Mouse (Mus musculus): ENCODE results near the gene Osbpl10. TPM values are rescaled to one million over a fixed set of nuclear protein-coding genes. Genes with fewer than 3 reads are reported as not detected.

Gene Osbpl10
- 7.0 and 7.3 TPM in 2 replicates for polyA plus RNA-seq (2012; rRNA removed)

GRCm38 (mm10) chr9:114978281-114979111, at the start of gene Osbpl10:
Gene Osbpl10 (plus strand): TSS chr9:114978569.
- Histone ChIP-seq H3K4me3 (ENCODE audit: insufficient read depth, low read depth, low read length) (peak within 1 kb of the TSS; percentile 47), H3K27me3 (replicated peaks; ENCODE audit: control insufficient read depth, insufficient read depth, low read length) (no peaks in the 10 kb centered on the region), H3K27ac (ENCODE audit: insufficient read depth, low read depth, low read length) (peak within 1 kb of the TSS; percentile 10; the same call in 1 of the 2 replicates), H3K4me1 (ENCODE audit: control insufficient read depth, insufficient read depth, low read length) (peaks cover 9% of the 10 kb centered on the region; the same call in 1 of the 2 replicates), H3K36me3 (ENCODE audit: control insufficient read depth, insufficient read depth, low read length) (no peaks in the 10 kb centered on the region)
- TF ChIP-seq CTCF (conservative IDR thresholded peaks at IDR 0.05; ENCODE audit: insufficient read depth, insufficient read length, low read depth, low read length): no peak
- no peak for TF ChIP-seq POLR2A (IDR thresholded peaks at IDR 0.05; ENCODE audit: low read depth, low read length)
- under 1% methylated on average over 66 of the region's 86 CpGs for WGBS
- DNase-seq: peak; percentile 95

- H3K27me3 ChIP-seq (replicated peaks; ENCODE audit: control insufficient read depth, insufficient read depth, low read length): no peaks in the 10 kb centered on the region
- peak; percentile 94 for DNase-seq
- no peaks in the 10 kb centered on the region for H3K36me3 ChIP-seq (ENCODE audit: control insufficient read depth, insufficient read depth, low read length)
- H3K4me3 ChIP-seq (ENCODE audit: insufficient read depth, low read depth, low read length): no peak overlapping the region
- 39% methylated on average over 9 of the region's 9 CpGs for WGBS
- H3K4me1 ChIP-seq (ENCODE audit: control insufficient read depth, insufficient read depth, low read length): peaks cover 20% of the 10 kb centered on the region
- no peak for TF ChIP-seq POLR2A (IDR thresholded peaks at IDR 0.05; ENCODE audit: low read depth, low read length)
- TF ChIP-seq CTCF (conservative IDR thresholded peaks at IDR 0.05; ENCODE audit: insufficient read depth, insufficient read length, low read depth, low read length): peak; percentile 30; the same call in 1 of the 2 replicates
- peak overlapping the region; percentile 3; the same call in 1 of the 2 replicates for H3K27ac ChIP-seq (ENCODE audit: insufficient read depth, low read depth, low read length)
These were observed 47.8 kb upstream of the Osbpl10 start for GRCm38 (mm10) chr9:114930464-114931090.

- H3K36me3 ChIP-seq (ENCODE audit: control insufficient read depth, insufficient read depth, low read length): no peaks in the 10 kb centered on the region
- DNase-seq: peak; percentile 71
- 9% methylated on average over 13 of the region's 13 CpGs for WGBS
- no peak overlapping the region for H3K27ac ChIP-seq (ENCODE audit: insufficient read depth, low read depth, low read length)
- peak overlapping the region; percentile 80 for H3K4me3 ChIP-seq (ENCODE audit: insufficient read depth, low read depth, low read length)
- TF ChIP-seq POLR2A (IDR thresholded peaks at IDR 0.05; ENCODE audit: low read depth, low read length) (no peak), CTCF (conservative IDR thresholded peaks at IDR 0.05; ENCODE audit: insufficient read depth, insufficient read length, low read depth, low read length) (no peak)
- peaks cover 11% of the 10 kb centered on the region; the same call in 1 of the 2 replicates for H3K4me1 ChIP-seq (ENCODE audit: control insufficient read depth, insufficient read depth, low read length)
- H3K27me3 ChIP-seq (replicated peaks; ENCODE audit: control insufficient read depth, insufficient read depth, low read length): no peaks in the 10 kb centered on the region
These were observed 45.8 kb upstream of the Osbpl10 start for GRCm38 (mm10) chr9:114932607-114933006.

DNA sequence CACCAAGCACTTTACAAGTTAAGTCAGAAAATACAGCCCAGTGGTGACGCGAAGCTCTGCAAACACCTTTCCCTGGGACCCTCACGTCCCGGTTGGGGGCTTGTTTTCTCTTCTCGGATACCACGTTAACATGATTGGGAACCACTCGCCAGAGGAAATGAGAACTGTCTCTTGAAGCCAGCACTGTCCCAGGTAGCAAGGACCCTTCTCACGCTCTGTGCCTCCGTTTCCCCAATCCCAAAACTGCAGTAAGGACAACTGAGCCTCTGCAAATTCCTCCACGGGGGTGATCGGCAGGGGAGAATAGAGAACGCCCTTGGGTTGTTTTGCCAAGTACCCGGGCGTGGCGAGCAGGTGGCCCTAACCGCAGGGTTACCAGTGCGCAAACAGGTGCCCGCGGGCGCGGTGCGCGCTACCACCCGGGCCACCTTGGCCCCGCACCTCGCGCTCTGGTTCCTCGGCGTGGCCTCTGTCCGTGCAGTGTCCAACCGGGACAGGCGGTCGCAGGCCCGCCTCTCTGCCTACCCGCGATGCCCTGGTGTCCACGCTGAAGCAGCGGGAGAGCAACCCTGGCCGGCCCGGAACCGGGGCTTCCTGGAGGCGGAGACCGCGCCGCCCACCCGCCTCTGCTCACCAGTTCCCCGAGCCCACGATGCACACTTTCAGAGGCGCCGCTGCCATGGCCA, 45.2 kb upstream of the Osbpl10 start:
- WGBS: 1% methylated on average over 50 of the region's 50 CpGs
- no peak for TF ChIP-seq POLR2A (IDR thresholded peaks at IDR 0.05; ENCODE audit: low read depth, low read length)
- no peak for TF ChIP-seq CTCF (conservative IDR thresholded peaks at IDR 0.05; ENCODE audit: insufficient read depth, insufficient read length, low read depth, low read length)
- no peak for DNase-seq
- no peaks in the 10 kb centered on the region for H3K36me3 ChIP-seq (ENCODE audit: control insufficient read depth, insufficient read depth, low read length)
- no peaks in the 10 kb centered on the region for H3K27me3 ChIP-seq (replicated peaks; ENCODE audit: control insufficient read depth, insufficient read depth, low read length)
- H3K4me1 ChIP-seq (ENCODE audit: control insufficient read depth, insufficient read depth, low read length): peaks cover 11% of the 10 kb centered on the region; the same call in 1 of the 2 replicates
- H3K27ac ChIP-seq (ENCODE audit: insufficient read depth, low read depth, low read length): peak overlapping the region; percentile 74
- peak overlapping the region; percentile 80 for H3K4me3 ChIP-seq (ENCODE audit: insufficient read depth, low read depth, low read length)

- H3K27ac ChIP-seq (ENCODE audit: insufficient read depth, low read depth, low read length): peak within 1 kb of the TSS; percentile 74
- peak; percentile 99 for DNase-seq
- no peaks in the 10 kb centered on the region for H3K27me3 ChIP-seq (replicated peaks; ENCODE audit: control insufficient read depth, insufficient read depth, low read length)
- H3K36me3 ChIP-seq (ENCODE audit: control insufficient read depth, insufficient read depth, low read length): no peaks in the 10 kb centered on the region
- peak within 1 kb of the TSS; percentile 80 for H3K4me3 ChIP-seq (ENCODE audit: insufficient read depth, low read depth, low read length)
- TF ChIP-seq CTCF (conservative IDR thresholded peaks at IDR 0.05; ENCODE audit: insufficient read depth, insufficient read length, low read depth, low read length): no peak
- TF ChIP-seq POLR2A (IDR thresholded peaks at IDR 0.05; ENCODE audit: low read depth, low read length): peak; percentile 84
- under 1% methylated on average over 30 of the region's 30 CpGs for WGBS
- H3K4me1 ChIP-seq (ENCODE audit: control insufficient read depth, insufficient read depth, low read length): peaks cover 11% of the 10 kb centered on the region; the same call in 1 of the 2 replicates
These were observed 44.6 kb upstream of the Osbpl10 start, which contains the start of gene Gpd1l for GRCm38 (mm10) chr9:114933723-114934171. Gene Gpd1l (minus strand): TSS chr9:114933987.

DNA sequence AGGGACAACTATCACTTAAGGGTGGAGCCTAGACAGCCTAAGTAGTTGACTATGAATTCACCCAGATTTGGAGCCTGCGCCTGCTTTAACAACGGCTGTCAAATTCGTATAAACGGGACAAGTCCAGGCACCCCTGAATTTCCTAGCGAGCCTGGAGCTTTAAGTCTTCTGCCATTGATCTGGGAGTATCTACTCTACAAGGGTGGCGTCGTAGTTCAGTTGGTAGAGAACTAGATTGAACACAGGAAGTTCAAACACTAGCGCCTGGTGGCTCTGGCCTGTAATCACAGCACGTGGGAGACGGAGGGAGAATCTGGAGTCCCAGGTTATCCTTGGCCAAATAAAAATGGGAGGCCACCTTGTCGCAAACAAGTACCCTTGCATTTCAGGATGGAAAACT, 44.1 kb upstream of the Osbpl10 start:
- H3K4me3 ChIP-seq (ENCODE audit: insufficient read depth, low read depth, low read length): peak overlapping the region; percentile 37; the same call in 1 of the 2 replicates
- TF ChIP-seq POLR2A (IDR thresholded peaks at IDR 0.05; ENCODE audit: low read depth, low read length) (no peak), CTCF (conservative IDR thresholded peaks at IDR 0.05; ENCODE audit: insufficient read depth, insufficient read length, low read depth, low read length) (no peak)
- no peak for DNase-seq
- peak overlapping the region; percentile 24; the same call in 1 of the 2 replicates for H3K27ac ChIP-seq (ENCODE audit: insufficient read depth, low read depth, low read length)
- 61% methylated on average over 11 of the region's 11 CpGs for WGBS
- no peaks in the 10 kb centered on the region for H3K27me3 ChIP-seq (replicated peaks; ENCODE audit: control insufficient read depth, insufficient read depth, low read length)
- H3K36me3 ChIP-seq (ENCODE audit: control insufficient read depth, insufficient read depth, low read length): no peaks in the 10 kb centered on the region
- peaks cover 11% of the 10 kb centered on the region; the same call in 1 of the 2 replicates for H3K4me1 ChIP-seq (ENCODE audit: control insufficient read depth, insufficient read depth, low read length)
